Mouse (Mus musculus) cortical plate, adult 2 months (tissue): ENCODE data around the gene Ebf1.

Experiments
- CTCF ChIP-seq: fragments of 200-500 bp; IDR thresholded peaks from 2 replicates; pipeline ENCODE4 v1.5.1; 2011; ENCODE audit warnings: mild to moderate bottlenecking, control low read depth, low read length; ENCODE audit not compliant: insufficient read depth; ENCODE audit errors: extremely low read depth
- POLR2A ChIP-seq: fragments of 200-500 bp; IDR thresholded peaks from 2 replicates; pipeline ENCODE4 v1.6.1; 2011; ENCODE audit warnings: mild to moderate bottlenecking, low read length, control low read depth; ENCODE audit not compliant: insufficient read depth; ENCODE audit errors: extremely low read depth

- TF ChIP-seq CTCF, result no peak
- TF ChIP-seq POLR2A, result no peak
These were observed 220.5 kb downstream of the Ebf1 start for GRCm38 (mm10) chr11:44837592-44837991.
